Mouse (Mus musculus) hindbrain, postnatal 0 days (tissue): ENCODE measurements around the gene Dstn. TPM values are rescaled to one million over a fixed set of nuclear protein-coding genes. Genes with fewer than 3 reads are reported as not detected.

Experiments used
- ATAC-seq: fragments of 200-750 bp; cut with Nextera tagmentation; 2 replicates; pipeline ENCODE4 v1.8.0; 2017; ENCODE audit warnings: mild to moderate bottlenecking, moderate TSS enrichment, moderate library complexity
- DNase-seq: peaks from one replicate; pipeline ENCODE4 v3.0.0-alpha.2; 2015; ENCODE audit warnings: low spot score
- H3K27ac ChIP-seq: fragments of 300-500 bp; sonication (generic); 2 replicates; pipeline ENCODE4 v1.5.1; 2014; ENCODE audit warnings: mild to moderate bottlenecking
- H3K27me3 ChIP-seq: fragments of 300-500 bp; sonication (generic); 2 replicates; pipeline ENCODE4 v1.6.1; 2014; ENCODE audit warnings: low read length, mixed read lengths; ENCODE audit not compliant: insufficient read depth
- H3K36me3 ChIP-seq: fragments of 300-500 bp; sonication (generic); 2 replicates; pipeline ENCODE4 v1.6.1; 2014; ENCODE audit warnings: low read length, mixed read lengths; ENCODE audit not compliant: insufficient read depth
- H3K4me1 ChIP-seq: fragments of 300-500 bp; sonication (generic); 2 replicates; pipeline ENCODE4 v1.6.1; 2014; ENCODE audit warnings: antibody characterized with exemption, low read length, mixed read lengths; ENCODE audit not compliant: insufficient read depth
- H3K4me2 ChIP-seq: fragments of 300-500 bp; sonication (generic); 2 replicates; pipeline ENCODE4 v1.6.1; 2014; ENCODE audit warnings: low read depth, mild to moderate bottlenecking, low read length, moderate library complexity, mixed read lengths
- H3K4me3 ChIP-seq: fragments of 300-500 bp; sonication (generic); 2 replicates; pipeline ENCODE4 v1.5.1; 2014; ENCODE audit warnings: low read length
- H3K9ac ChIP-seq: fragments of 300-500 bp; sonication (generic); replicated peaks from 2 replicates; pipeline ENCODE4 v1.6.1; 2014; ENCODE audit warnings: mild to moderate bottlenecking, low read length, moderate library complexity, mixed read lengths
- H3K9me3 ChIP-seq: fragments of 300-500 bp; sonication (generic); 2 replicates; pipeline ENCODE4 v1.6.1; 2016; ENCODE audit warnings: low read length, mixed read lengths
- CTCF ChIP-seq: IDR thresholded peaks from 2 replicates; pipeline ENCODE4 v1.5.1; 2016; ENCODE audit warnings: antibody characterized with exemption, control low read depth, low read depth
- WGBS: fragments of 180-500 bp; shearing (Covaris S2); extraction: QIAGEN DNeasy Blood & Tissue Kit; methylation state at CpG from one replicate; pipeline ENCODE4 v1.1.7; 2014; 5-methylcytosine and 5-hydroxymethylcytosine counted together
- polyA plus RNA-seq: library from polyadenylated mRNA; unstranded; fragments of >200 nt; fragmentation: Nextera tagmentation; extraction: Ambion mirVana; gene quantifications from 2 replicates; pipeline ENCODE4 v1.2.1, GENCODE M21; 2015
- total RNA-seq: library from RNA; depleted of rRNA; stranded (reverse); fragments of >200 nt; gene quantifications from 2 replicates; pipeline ENCODE4 v1.2.3, GENCODE M21; 2014

Gene Dstn
- total and polyA plus RNA-seq, 2 experiments from 2014 or later, result 197 to 409 TPM

DNA sequence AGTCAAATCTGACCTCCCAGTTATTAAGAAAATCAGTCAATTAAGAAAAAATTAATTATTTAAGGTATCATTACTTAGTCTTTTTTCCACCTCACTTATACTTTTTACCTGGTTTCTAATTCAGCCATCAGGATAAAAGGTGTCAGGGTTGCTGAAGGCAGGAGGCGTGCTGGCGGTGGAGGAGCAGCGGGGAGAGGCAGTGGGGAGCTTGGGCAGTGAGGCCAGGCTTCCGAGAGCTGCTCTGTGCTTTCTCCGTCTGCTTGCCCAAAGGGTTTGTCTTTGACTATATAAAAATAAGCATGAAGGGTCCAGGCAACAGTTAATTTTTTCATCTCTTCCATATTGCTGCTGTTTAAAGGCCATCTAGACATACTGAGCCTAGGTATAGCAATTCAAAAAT is 18.4 kb downstream of the Dstn start:
- TF ChIP-seq CTCF, result no peak
- Histone ChIP-seq H3K4me3 (no peak overlapping the region), H3K36me3 (no peaks in the 10 kb centered on the region), H3K9me3 (no peaks in the 10 kb centered on the region), H3K27ac (no peak overlapping the region), H3K4me2 (no peak overlapping the region), H3K4me1 (no peaks in the 10 kb centered on the region), H3K9ac (no peak overlapping the region), H3K27me3 (no peaks in the 10 kb centered on the region)
- ATAC-seq, result no peak
- DNase-seq, result no peak
- WGBS, result 77% methylated on average over 5 of the region's 5 CpGs

DNA sequence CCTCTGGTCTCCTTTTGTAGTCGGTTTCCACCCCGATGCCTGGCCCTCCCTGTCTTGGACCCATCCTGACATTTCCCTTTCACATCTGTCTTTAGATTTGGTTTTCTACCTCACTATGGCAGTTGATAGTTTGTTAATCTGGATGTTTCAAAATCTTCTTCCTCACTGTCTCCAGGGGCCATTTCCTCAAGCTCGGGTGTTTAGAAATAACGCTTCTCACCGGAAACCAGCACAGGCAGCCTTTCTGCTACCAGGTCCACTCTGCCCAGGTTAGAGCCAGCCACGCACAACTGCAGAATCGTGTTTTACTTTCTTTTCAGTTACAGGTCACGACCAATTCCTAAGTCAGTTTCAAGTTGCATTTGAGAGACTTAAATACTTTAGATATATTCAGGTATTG is 19.3 kb downstream of the Dstn start:
- H3K27ac ChIP-seq, result no peak overlapping the region
- 0 out of 2 replicates have a peak, but pooled peaks cover under 1% of the 10 kb centered on the region for H3K36me3 ChIP-seq
- 92% methylated on average over 8 of the region's 8 CpGs for WGBS
- no peak for DNase-seq
- H3K4me1 ChIP-seq, result no peaks in the 10 kb centered on the region
- no peak for TF ChIP-seq CTCF
- no peaks in the 10 kb centered on the region for H3K27me3 ChIP-seq
- no peak overlapping the region for H3K4me2 ChIP-seq
- no peaks in the 10 kb centered on the region for H3K9me3 ChIP-seq
- no peak overlapping the region for H3K9ac ChIP-seq
- no peak overlapping the region for H3K4me3 ChIP-seq
- ATAC-seq, result no peak

DNA sequence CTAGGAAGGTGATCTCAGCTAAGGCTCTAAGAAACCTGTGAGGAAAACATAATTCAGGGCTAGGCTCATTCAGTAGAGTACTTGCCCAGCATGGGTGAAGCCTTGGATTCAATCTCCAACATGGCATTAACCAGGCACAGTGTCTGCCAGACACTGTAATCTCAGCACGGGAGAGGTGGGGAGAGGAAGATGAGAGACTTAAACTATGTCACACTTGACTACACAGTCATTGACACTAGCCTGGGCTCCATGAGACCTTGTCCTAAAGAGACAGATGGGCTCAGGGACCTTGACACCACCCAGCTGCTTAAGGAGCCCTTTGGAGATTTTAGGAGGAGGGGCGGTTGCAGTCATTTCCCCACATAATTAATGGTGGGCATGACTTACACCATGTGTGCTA is 22.7 kb downstream of the Dstn start:
- no peak for ATAC-seq
- peaks cover 21% of the 10 kb centered on the region for H3K36me3 ChIP-seq
- H3K9me3 ChIP-seq, result no peaks in the 10 kb centered on the region
- TF ChIP-seq CTCF, result no peak
- no peak for DNase-seq
- H3K9ac ChIP-seq, result no peak overlapping the region
- no peak overlapping the region for H3K27ac ChIP-seq
- no peak overlapping the region for H3K4me2 ChIP-seq
- H3K4me3 ChIP-seq, result no peak overlapping the region
- no peaks in the 10 kb centered on the region for H3K4me1 ChIP-seq
- WGBS, result 45% methylated on average over 2 of the region's 2 CpGs
- no peaks in the 10 kb centered on the region for H3K27me3 ChIP-seq

DNA sequence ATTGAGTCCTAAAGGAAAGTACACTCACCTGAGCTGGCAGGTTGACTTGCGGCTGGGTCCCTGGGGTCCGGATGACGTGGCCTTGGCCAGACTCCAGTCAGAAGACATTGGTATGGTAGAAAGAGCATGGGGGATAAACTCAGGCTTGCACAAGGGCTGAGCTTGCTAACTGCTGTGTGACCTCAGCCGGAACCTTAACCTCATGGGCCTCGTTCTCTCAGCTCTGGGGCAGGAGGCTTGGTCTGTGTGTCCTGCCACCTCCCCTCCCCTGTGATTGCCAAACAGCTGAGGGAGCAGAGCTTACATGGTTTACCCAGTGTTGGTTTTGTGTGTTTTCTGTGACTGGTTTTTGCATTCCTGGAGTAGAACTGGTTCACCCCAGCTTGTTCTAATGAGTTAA is 25.3 kb downstream of the Dstn start:
- no peaks in the 10 kb centered on the region for H3K4me1 ChIP-seq
- H3K27ac ChIP-seq, result no peak overlapping the region
- WGBS, result 87% methylated on average over 5 of the region's 5 CpGs
- H3K27me3 ChIP-seq, result no peaks in the 10 kb centered on the region
- no peak overlapping the region for H3K4me3 ChIP-seq
- H3K9me3 ChIP-seq, result no peaks in the 10 kb centered on the region
- H3K4me2 ChIP-seq, result no peak overlapping the region
- no peak for DNase-seq
- no peak overlapping the region for H3K9ac ChIP-seq
- ATAC-seq, result no peak
- TF ChIP-seq CTCF, result no peak
- peaks cover 37% of the 10 kb centered on the region for H3K36me3 ChIP-seq

DNA sequence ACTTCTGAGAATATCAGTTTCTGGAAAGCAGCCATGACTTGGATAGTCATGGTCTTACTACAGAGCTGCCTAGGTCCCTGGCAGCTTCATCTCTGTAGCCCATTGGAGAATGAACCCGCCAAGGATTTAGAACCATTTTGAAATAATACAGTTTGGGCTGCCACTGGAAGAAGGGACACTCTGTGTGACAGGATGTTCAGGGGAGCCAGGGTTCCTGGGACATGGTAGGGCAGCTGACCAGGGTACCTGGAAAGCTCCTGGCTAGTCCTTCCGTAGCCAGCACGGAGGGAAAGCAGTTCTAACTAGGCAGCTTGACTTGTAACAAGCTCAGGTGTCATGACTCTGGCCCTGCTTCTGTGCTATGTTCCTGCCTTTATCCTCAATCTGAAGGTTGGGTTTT is 29.7 kb downstream of the Dstn start:
- Histone ChIP-seq H3K4me2 (no peak overlapping the region), H3K4me1 (no peaks in the 10 kb centered on the region), H3K36me3 (peaks cover 75% of the 10 kb centered on the region), H3K9ac (no peak overlapping the region), H3K27ac (no peak overlapping the region), H3K27me3 (no peaks in the 10 kb centered on the region), H3K9me3 (no peaks in the 10 kb centered on the region), H3K4me3 (no peak overlapping the region)
- ATAC-seq (no peak), DNase-seq (no peak)
- TF ChIP-seq CTCF, result no peak
- WGBS, result 92% methylated on average over 3 of the region's 3 CpGs

DNA sequence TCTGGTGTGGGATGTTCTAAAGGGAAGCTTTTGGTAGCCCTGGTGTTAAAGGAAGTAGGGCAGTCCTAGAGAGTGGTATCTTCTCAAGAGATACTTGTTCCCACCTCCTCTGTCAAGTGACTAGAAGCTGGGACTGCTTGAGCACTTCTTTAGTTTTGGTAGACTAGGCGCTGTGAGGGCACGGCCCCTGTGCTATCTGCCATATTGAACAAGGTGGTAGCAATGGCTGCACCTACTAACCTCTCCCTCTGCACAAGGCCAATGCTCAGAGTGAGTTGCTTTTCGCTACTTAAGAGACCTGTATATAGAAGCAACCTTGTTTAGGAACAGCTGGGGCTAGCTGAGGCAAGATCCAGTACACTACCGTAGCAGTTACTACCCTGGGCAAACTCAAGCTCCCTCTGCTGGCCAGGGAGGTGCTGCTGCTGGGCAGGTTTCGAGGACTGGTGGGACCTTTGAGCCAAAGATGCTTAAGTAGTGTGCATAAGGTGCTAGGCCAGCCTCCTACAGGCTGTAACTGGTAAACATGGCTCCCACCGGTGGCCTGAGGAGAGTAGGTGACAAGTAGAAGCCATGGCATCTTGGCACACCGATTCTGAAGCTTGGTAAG is 30.5 kb downstream of the Dstn start:
- Histone ChIP-seq H3K4me2 (no peak overlapping the region), H3K9ac (no peak overlapping the region), H3K36me3 (peaks cover 74% of the 10 kb centered on the region), H3K4me1 (no peaks in the 10 kb centered on the region), H3K27me3 (no peaks in the 10 kb centered on the region), H3K9me3 (no peaks in the 10 kb centered on the region), H3K4me3 (no peak overlapping the region), H3K27ac (no peak overlapping the region)
- peak; percentile 48 for TF ChIP-seq CTCF
- DNase-seq, result no peak
- WGBS, result 94% methylated on average over 7 of the region's 7 CpGs
- ATAC-seq, result 0 out of 2 replicates have a peak, but pooled peaks have one; percentile 19

DNA sequence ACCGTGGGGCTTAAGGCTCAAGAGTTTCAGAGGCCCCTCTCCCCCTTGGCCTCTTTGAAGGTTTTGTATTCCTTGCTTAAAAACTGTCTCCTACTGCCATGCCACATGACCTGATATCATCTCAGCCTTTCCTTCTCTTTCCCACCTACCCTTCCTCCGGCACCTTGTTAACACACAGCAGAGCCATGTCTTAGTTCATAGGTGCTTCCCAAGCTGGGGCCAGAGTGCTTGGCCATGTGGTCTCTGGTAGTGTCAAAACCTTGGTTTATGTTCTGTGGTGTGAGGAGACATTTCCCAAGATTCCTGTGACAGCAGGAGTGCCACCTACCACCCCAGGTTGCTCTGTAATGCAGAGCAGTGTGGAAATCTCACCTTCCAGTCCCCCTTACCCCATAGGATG is 31.3 kb downstream of the Dstn start:
- H3K36me3 ChIP-seq, result peaks cover 80% of the 10 kb centered on the region
- H3K9me3 ChIP-seq, result no peaks in the 10 kb centered on the region
- H3K27ac ChIP-seq, result no peak overlapping the region
- ATAC-seq, result no peak
- H3K9ac ChIP-seq, result no peak overlapping the region
- 86% methylated on average over 2 of the region's 2 CpGs for WGBS
- no peak overlapping the region for H3K4me3 ChIP-seq
- no peaks in the 10 kb centered on the region for H3K27me3 ChIP-seq
- no peak for TF ChIP-seq CTCF
- no peaks in the 10 kb centered on the region for H3K4me1 ChIP-seq
- no peak for DNase-seq
- no peak overlapping the region for H3K4me2 ChIP-seq
